ENCODE assay signal across 17 mouse cellular contexts in genomic region chr17:48433006-48433655, GRCm38 (mm10). TPM values are rescaled to one million over a fixed set of nuclear protein-coding genes. Genes with fewer than 3 reads are reported as not detected.
DNase-seq lines count a peak whose midpoint lies in the region; ATAC-seq and TF ChIP-seq lines count a peak whose summit lies in the region.
"Had no signal": no experiment of that assay in that cellular context is flagged by ENCODE, and none has a peak within 500 bp of the region (broad histone marks: within the 10 kb centered on the region; RNA-seq: fewer than 3 reads in every experiment).

No protein-coding gene starts in this region.

- H3K36me3 ChIP-seq in ES-Bruce4 (ENCODE audit: control insufficient read depth, insufficient read depth, low read length, poor library complexity, severe bottlenecking), result no peaks in the 10 kb centered on the region
- no peaks in the 10 kb centered on the region for H3K36me3 ChIP-seq in intestine, embryonic 16.5 days (ENCODE audit: control insufficient read depth, insufficient read depth, low read length)
- H3K36me3 ChIP-seq: embryonic facial prominence, embryonic 10.5 days; kidney, embryonic 15.5 days had no signal

- TF ChIP-seq POLR2A in ES-Bruce4 (IDR thresholded peaks at IDR 0.05; ENCODE audit: insufficient read depth, low read length), result no peak

- no peaks in the 10 kb centered on the region for H3K27me3 ChIP-seq in ES-Bruce4 (ENCODE audit: control insufficient read depth, insufficient read depth, low read length, poor library complexity, severe bottlenecking)
- no peaks in the 10 kb centered on the region for H3K27me3 ChIP-seq in intestine, embryonic 16.5 days (replicated peaks; ENCODE audit: control insufficient read depth, insufficient read depth, low read length)
- H3K27me3 ChIP-seq: kidney, embryonic 15.5 days had no signal

- intact Hi-C loops in gastrocnemius, adult 2 months (cut with DNase I), result no loop called here
- intact Hi-C loops in left cerebral cortex, postnatal 4 days (cut with DNase I), result no loop called here
- intact Hi-C loops in left cerebral cortex, postnatal 36 days (cut with DNase I), result no loop called here
- intact Hi-C loops in left cerebral cortex, postnatal 10 days (cut with DNase I), result no loop called here

- H3K4me3 ChIP-seq in gastrocnemius, adult 2 months, result peak overlapping the region; percentile 30; the same call in 1 of the 2 replicates
- no peak overlapping the region for H3K4me3 ChIP-seq in ES-Bruce4 (ENCODE audit: low read depth, low read length)
- H3K4me3 ChIP-seq in intestine, embryonic 16.5 days (ENCODE audit: low read length), result no peak overlapping the region
- H3K4me3 ChIP-seq: embryonic facial prominence, embryonic 10.5 days; kidney, embryonic 15.5 days had no signal

- no peak for DNase-seq in gastrocnemius, adult 2 months
- no peak for DNase-seq in gastrocnemius, postnatal 10 days
- peak; percentile 65 for DNase-seq in left cerebral cortex, postnatal 4 days
- DNase-seq in left cerebral cortex, postnatal 36 days (ENCODE audit: low spot score in 2 of 2), result no peak
- DNase-seq in thymus, postnatal 4 days, result no peak
- DNase-seq in left cerebral cortex, postnatal 10 days (ENCODE audit: extremely low spot score in 1 of 2, low spot score in 2 of 2), result no peak
- DNase-seq: B cell, adult 2 months; cerebellum, adult 9-11 months; lung, adult 18-20 months; spleen, adult 18-20 months had no signal

- TF ChIP-seq EP300 in ES-Bruce4 (IDR thresholded peaks at IDR 0.05; ENCODE audit: insufficient read depth, low read depth, low read length), result no peak

- 0 out of 2 replicates have a peak overlapping the region, but pooled peaks have one; percentile 11 for H3K9ac ChIP-seq in ES-Bruce4 (ENCODE audit: low read depth, poor library complexity, severe bottlenecking)
- no peak overlapping the region for H3K9ac ChIP-seq in intestine, embryonic 16.5 days (ENCODE audit: low read depth, low read length)
- H3K9ac ChIP-seq: hindbrain, embryonic 14.5 days; kidney, embryonic 15.5 days had no signal

- H3K9me3 ChIP-seq in ES-Bruce4 (replicated peaks; ENCODE audit: control insufficient read depth, insufficient read depth, low read length, poor library complexity, severe bottlenecking), result no peaks in the 10 kb centered on the region
- no peaks in the 10 kb centered on the region for H3K9me3 ChIP-seq in intestine, embryonic 16.5 days (ENCODE audit: control insufficient read depth, low read length)
- H3K9me3 ChIP-seq: embryonic facial prominence, embryonic 10.5 days; kidney, embryonic 15.5 days had no signal

- 78% methylated on average over 20 of the region's 20 CpGs for WGBS in intestine, embryonic 16.5 days

- peaks cover 20% of the 10 kb centered on the region for H3K4me1 ChIP-seq in ES-Bruce4 (ENCODE audit: control insufficient read depth, insufficient read depth, low read length)
- peaks cover 80% of the 10 kb centered on the region for H3K4me1 ChIP-seq in intestine, embryonic 16.5 days (ENCODE audit: control insufficient read depth, insufficient read depth, low read length)

- H3K4me2 ChIP-seq in intestine, embryonic 16.5 days (ENCODE audit: low read depth, low read length), result no peak overlapping the region
- H3K4me2 ChIP-seq: hindbrain, embryonic 14.5 days; kidney, embryonic 15.5 days had no signal

- peak overlapping the region; percentile 96 for H3K27ac ChIP-seq in gastrocnemius, adult 2 months
- no peak overlapping the region for H3K27ac ChIP-seq in ES-Bruce4 (ENCODE audit: insufficient read depth, low read length)
- peak overlapping the region; percentile 64 for H3K27ac ChIP-seq in intestine, embryonic 16.5 days (ENCODE audit: low read length)
- H3K27ac ChIP-seq: hindbrain, embryonic 14.5 days; kidney, embryonic 15.5 days had no signal

- ATAC-seq in intestine, embryonic 16.5 days, result no peak

- TF ChIP-seq CTCF in gastrocnemius, adult 2 months (IDR thresholded peaks at IDR 0.05), result no peak
- no peak for TF ChIP-seq CTCF in ES-Bruce4 (IDR thresholded peaks at IDR 0.05; ENCODE audit: low read depth, low read length)

RNA-seq across cellular contexts. Expression of gene Apobec2, which starts 0.4 kb away (rescaled TPM):
- 100 to 1,000 TPM; 439 to 602 TPM for total RNA-seq in gastrocnemius, adult 2 months (2021)
- total RNA-seq in gastrocnemius, postnatal 10 days (2021), result 100 to 1,000 TPM; 515 to 520 TPM
- total RNA-seq in left cerebral cortex, postnatal 4 days (2021), result under 1 TPM in 1 of 2 experiments, not detected in 1; 0.58 TPM
- total RNA-seq in left cerebral cortex, postnatal 36 days (2021), result not detected
- polyA plus RNA-seq in ES-Bruce4 (2011; ENCODE audit: insufficient read depth, insufficient read length, low read depth, missing spikeins), result 4.7 and 5.8 TPM in 2 replicates
- 4.6 and 5.4 TPM in 2 replicates for polyA plus RNA-seq in intestine, embryonic 16.5 days (2015; fragmentation: Nextera tagmentation; extraction: Ambion mirVana)
- under 1 TPM; 0.24 TPM for total RNA-seq in left cerebral cortex, postnatal 10 days (2021)
- total RNA-seq: megakaryocyte progenitor cell, adult 5-6 weeks had no signal

RNA-seq across cellular contexts. Expression of gene Tspo2, which starts 18.2 kb away (rescaled TPM):
- total RNA-seq in gastrocnemius, adult 2 months (2021), result not detected
- total RNA-seq in gastrocnemius, postnatal 10 days (2021), result under 1 TPM in 1 of 2 experiments, not detected in 1; 0.93 TPM
- under 1 TPM in 1 of 2 experiments, not detected in 1; 0.10 TPM for total RNA-seq in left cerebral cortex, postnatal 4 days (2021)
- not detected for total RNA-seq in left cerebral cortex, postnatal 36 days (2021)
- polyA plus RNA-seq in ES-Bruce4 (2011; ENCODE audit: insufficient read depth, insufficient read length, low read depth, missing spikeins), result 1.5 and 2.6 TPM in 2 replicates
- polyA plus RNA-seq in intestine, embryonic 16.5 days (2015; fragmentation: Nextera tagmentation; extraction: Ambion mirVana), result 4.5 and 4.7 TPM in 2 replicates
- not detected for total RNA-seq in left cerebral cortex, postnatal 10 days (2021)
- total RNA-seq: layer of hippocampus, adult 8-10 months had no signal

RNA-seq across cellular contexts. Expression of gene Unc5cl, which starts 21.6 kb away (rescaled TPM):
- not detected for total RNA-seq in gastrocnemius, adult 2 months (2021)
- not detected for total RNA-seq in gastrocnemius, postnatal 10 days (2021)
- total RNA-seq in left cerebral cortex, postnatal 4 days (2021), result under 1 TPM; 0.20 to 0.22 TPM
- under 1 TPM; 0.34 to 0.59 TPM for total RNA-seq in left cerebral cortex, postnatal 36 days (2021)
- 0.90 and 1.4 TPM in 2 replicates for polyA plus RNA-seq in ES-Bruce4 (2011; ENCODE audit: insufficient read depth, insufficient read length, low read depth, missing spikeins)
- polyA plus RNA-seq in intestine, embryonic 16.5 days (2015; fragmentation: Nextera tagmentation; extraction: Ambion mirVana), result 47.2 and 49.3 TPM in 2 replicates
- under 1 TPM; 0.15 to 0.26 TPM for total RNA-seq in left cerebral cortex, postnatal 10 days (2021)

RNA-seq across cellular contexts. Expression of gene Oard1, which starts 23.3 kb away (rescaled TPM):
- total RNA-seq in gastrocnemius, adult 2 months (2021), result 10 to 100 TPM; 11.1 to 12.4 TPM
- total RNA-seq in gastrocnemius, postnatal 10 days (2021), result 10 to 100 TPM in 1 of 2 experiments, 1 to 10 TPM in 1; 9.8 to 11.4 TPM
- total RNA-seq in left cerebral cortex, postnatal 4 days (2021), result 10 to 100 TPM; 10.3 to 11.9 TPM
- 10 to 100 TPM; 10.9 to 13.0 TPM for total RNA-seq in left cerebral cortex, postnatal 36 days (2021)
- 76.1 and 87.3 TPM in 2 replicates for polyA plus RNA-seq in ES-Bruce4 (2011; ENCODE audit: insufficient read depth, insufficient read length, low read depth, missing spikeins)
- polyA plus RNA-seq in intestine, embryonic 16.5 days (2015; fragmentation: Nextera tagmentation; extraction: Ambion mirVana), result 62.7 and 70.6 TPM in 2 replicates
- total RNA-seq in left cerebral cortex, postnatal 10 days (2021), result 10 to 100 TPM; 10.7 to 10.9 TPM

RNA-seq across cellular contexts. Expression of gene Nfya, which starts 23.4 kb away (rescaled TPM):
- total RNA-seq in gastrocnemius, adult 2 months (2021), result 1 to 10 TPM; 6.1 to 9.4 TPM
- total RNA-seq in gastrocnemius, postnatal 10 days (2021), result 10 to 100 TPM; 11.3 to 19.2 TPM
- total RNA-seq in left cerebral cortex, postnatal 4 days (2021), result 10 to 100 TPM; 60.9 to 70.9 TPM
- 10 to 100 TPM; 25.4 to 27.9 TPM for total RNA-seq in left cerebral cortex, postnatal 36 days (2021)
- 47.2 and 60.1 TPM in 2 replicates for polyA plus RNA-seq in ES-Bruce4 (2011; ENCODE audit: insufficient read depth, insufficient read length, low read depth, missing spikeins)
- 9.3 and 10.8 TPM in 2 replicates for polyA plus RNA-seq in intestine, embryonic 16.5 days (2015; fragmentation: Nextera tagmentation; extraction: Ambion mirVana)
- total RNA-seq in left cerebral cortex, postnatal 10 days (2021), result 10 to 100 TPM; 33.3 to 34.3 TPM

Comparison
In these comparisons a context has a peak if more than half of its experiments do, and no peak if none do; other contexts are left out.
1. RNA of gene Apobec2, which starts 0.4 kb away (total RNA-seq): 439 to 602 TPM in gastrocnemius, adult 2 months and 515 to 520 TPM in gastrocnemius, postnatal 10 days; 0.58 TPM in left cerebral cortex, postnatal 4 days, 0.24 TPM in left cerebral cortex, postnatal 10 days and not detected in left cerebral cortex, postnatal 36 days; every median in the first group is over 100 times any median in the second.